Mouse (Mus musculus) forebrain, postnatal 0 days (tissue): ENCODE results near the gene Dync1i2. TPM values are rescaled to one million over a fixed set of nuclear protein-coding genes. Genes with fewer than 3 reads are reported as not detected.

Experiments
- ATAC-seq: fragments of 200-750 bp; cut with Nextera tagmentation; 2 replicates; pipeline ENCODE4 v1.8.0; 2017; ENCODE audit warnings: mild to moderate bottlenecking, moderate library complexity
- DNase-seq: peaks from one replicate; pipeline ENCODE4 v3.0.0-alpha.2; 2015
- H3K27ac ChIP-seq: fragments of 300-500 bp; sonication (generic); 2 replicates; pipeline ENCODE4 v1.5.1; 2014; ENCODE audit warnings: low read depth, mild to moderate bottlenecking, antibody characterized with exemption, low read length, moderate library complexity, mixed read lengths
- H3K27me3 ChIP-seq: fragments of 300-500 bp; sonication (generic); 2 replicates; pipeline ENCODE4 v1.6.1; 2014; ENCODE audit warnings: mild to moderate bottlenecking, low read length, mixed read lengths; ENCODE audit not compliant: insufficient read depth
- H3K36me3 ChIP-seq: fragments of 300-500 bp; sonication (generic); 2 replicates; pipeline ENCODE4 v1.6.1; 2014; ENCODE audit warnings: mild to moderate bottlenecking, moderate library complexity; ENCODE audit not compliant: insufficient read depth
- H3K4me1 ChIP-seq: fragments of 300-500 bp; sonication (generic); 2 replicates; pipeline ENCODE4 v1.6.1; 2014; ENCODE audit warnings: antibody characterized with exemption; ENCODE audit not compliant: insufficient read depth
- H3K4me2 ChIP-seq: fragments of 300-500 bp; sonication (generic); 2 replicates; pipeline ENCODE4 v1.6.1; 2014; ENCODE audit warnings: low read depth, mild to moderate bottlenecking, moderate library complexity
- H3K4me3 ChIP-seq: fragments of 300-500 bp; sonication (generic); 2 replicates; pipeline ENCODE4 v1.5.1; 2014; ENCODE audit warnings: low read depth, low read length, mixed read lengths
- H3K9ac ChIP-seq: fragments of 300-500 bp; sonication (generic); 2 replicates; pipeline ENCODE4 v1.6.1; 2014; ENCODE audit warnings: mild to moderate bottlenecking
- H3K9me3 ChIP-seq: fragments of 300-500 bp; sonication (generic); 2 replicates; pipeline ENCODE4 v1.6.1; 2016; ENCODE audit warnings: low read length
- CTCF ChIP-seq: sonication (generic); IDR thresholded peaks from 2 replicates; pipeline ENCODE4 v1.5.1; 2016; ENCODE audit warnings: antibody characterized with exemption, control low read depth, low read depth
- WGBS: fragments of 180-500 bp; shearing (Covaris S2); extraction: QIAGEN DNeasy Blood & Tissue Kit; methylation state at CpG from one replicate; pipeline ENCODE4 v1.1.7; 2014; 5-methylcytosine and 5-hydroxymethylcytosine counted together
- polyA plus RNA-seq: library from polyadenylated mRNA; unstranded; fragments of >200 nt; fragmentation: Nextera tagmentation; extraction: Ambion mirVana; gene quantifications from 2 replicates; pipeline ENCODE4 v1.2.1, GENCODE M21; 2015
- total RNA-seq: library from RNA; depleted of rRNA; stranded (reverse); fragments of >200 nt; gene quantifications from 2 replicates; pipeline ENCODE4 v1.2.3, GENCODE M21; 2014

Dync1i2 gene
- total and polyA plus RNA-seq, 2 experiments from 2014 or later, result 197 to 241 TPM

DNA sequence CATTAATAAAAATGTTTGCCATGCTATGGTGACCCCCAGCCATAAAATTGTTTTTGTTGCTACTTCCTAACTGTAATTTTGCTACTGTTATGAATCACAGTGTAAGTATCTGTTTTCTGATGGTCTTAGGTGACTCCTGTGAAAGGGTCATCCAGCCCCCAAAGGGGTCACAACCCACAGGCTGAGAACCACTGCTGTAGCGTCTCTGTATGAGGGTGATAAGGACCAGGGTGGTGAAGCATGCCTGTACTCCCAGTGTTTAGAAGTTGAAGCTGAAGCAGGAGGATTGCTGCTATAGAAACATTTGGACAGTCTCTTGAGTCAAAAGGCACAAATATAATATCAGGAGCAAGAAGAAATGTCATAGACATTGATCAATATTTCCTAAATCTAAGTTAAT is 57.8 kb downstream of the Dync1i2 start:
- DNase-seq, result no peak
- 82% methylated on average over 1 of the region's 1 CpGs for WGBS
- H3K9ac ChIP-seq, result no peak overlapping the region
- H3K36me3 ChIP-seq, result peaks cover 17% of the 10 kb centered on the region
- H3K4me3 ChIP-seq, result no peak overlapping the region
- no peaks in the 10 kb centered on the region for H3K9me3 ChIP-seq
- no peaks in the 10 kb centered on the region for H3K27me3 ChIP-seq
- no peak overlapping the region for H3K27ac ChIP-seq
- no peak overlapping the region for H3K4me2 ChIP-seq
- ATAC-seq, result no peak
- no peak for TF ChIP-seq CTCF
- H3K4me1 ChIP-seq, result no peaks in the 10 kb centered on the region

DNA sequence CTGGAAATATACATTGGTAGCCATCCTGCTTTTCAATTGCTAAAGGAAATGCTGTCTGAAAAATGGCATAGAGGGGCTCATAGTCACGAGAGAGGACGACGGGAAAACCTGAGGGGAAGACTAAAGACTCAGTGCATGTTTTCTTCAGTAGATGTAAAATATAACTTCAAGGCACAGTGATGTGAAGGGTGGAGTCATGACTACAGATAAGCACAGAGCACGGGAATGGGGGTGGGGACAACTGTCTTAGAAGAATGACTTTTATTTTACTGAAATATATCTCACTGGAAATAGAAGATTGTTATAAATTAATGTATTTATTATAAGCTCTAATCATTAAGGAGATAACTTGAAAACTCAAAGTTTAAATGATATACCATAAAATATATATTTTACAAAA is 58.6 kb downstream of the Dync1i2 start:
- no peak overlapping the region for H3K4me3 ChIP-seq
- TF ChIP-seq CTCF, result no peak
- H3K9ac ChIP-seq, result no peak overlapping the region
- H3K4me2 ChIP-seq, result no peak overlapping the region
- DNase-seq (no peak), ATAC-seq (no peak)
- WGBS, result 81% methylated on average over 4 of the region's 4 CpGs
- peaks cover 20% of the 10 kb centered on the region for H3K36me3 ChIP-seq
- no peak overlapping the region for H3K27ac ChIP-seq
- no peaks in the 10 kb centered on the region for H3K27me3 ChIP-seq
- H3K9me3 ChIP-seq, result no peaks in the 10 kb centered on the region
- no peaks in the 10 kb centered on the region for H3K4me1 ChIP-seq

DNA sequence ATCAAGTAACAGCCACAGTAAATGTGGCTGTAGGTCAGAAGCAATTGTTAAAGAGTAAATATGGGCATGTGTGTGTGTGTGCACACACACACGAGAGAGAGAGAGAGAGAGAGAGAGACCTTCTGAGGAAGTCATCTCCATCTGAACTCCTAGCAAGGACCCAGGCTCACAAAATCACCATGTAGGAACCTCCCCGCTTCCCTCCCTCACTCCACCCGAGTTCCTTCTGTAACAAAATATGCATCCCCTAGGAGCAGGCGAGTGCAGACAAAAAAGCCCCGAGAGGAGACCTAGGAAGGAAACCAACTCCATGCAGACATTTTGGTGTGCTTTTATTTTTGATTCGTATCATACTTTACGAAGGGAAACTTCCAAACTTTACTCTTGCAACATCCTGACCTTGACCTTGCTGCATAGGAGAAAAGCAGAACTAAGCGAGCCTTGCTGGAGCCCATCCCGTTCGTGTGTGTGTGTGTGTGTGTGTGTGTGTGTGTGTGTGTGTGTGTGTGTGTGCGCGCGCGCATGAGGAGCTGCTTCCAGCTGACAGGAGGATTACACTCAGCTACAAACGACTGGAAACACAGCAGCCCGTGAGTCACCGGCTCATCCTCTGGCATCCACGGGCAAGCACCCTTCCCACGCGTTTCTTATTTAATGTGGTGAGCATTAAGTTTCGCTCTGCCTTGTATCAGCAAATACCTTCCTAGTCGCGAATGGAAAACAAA is 62.6 kb downstream of the Dync1i2 start:
- no peak for TF ChIP-seq CTCF
- Histone ChIP-seq H3K4me1 (no peaks in the 10 kb centered on the region), H3K36me3 (peaks cover 31% of the 10 kb centered on the region), H3K9ac (no peak overlapping the region), H3K27ac (no peak overlapping the region), H3K4me3 (no peak overlapping the region), H3K4me2 (no peak overlapping the region), H3K9me3 (no peaks in the 10 kb centered on the region), H3K27me3 (no peaks in the 10 kb centered on the region)
- DNase-seq, result no peak
- ATAC-seq, result no peak
- 73% methylated on average over 23 of the region's 23 CpGs for WGBS

DNA sequence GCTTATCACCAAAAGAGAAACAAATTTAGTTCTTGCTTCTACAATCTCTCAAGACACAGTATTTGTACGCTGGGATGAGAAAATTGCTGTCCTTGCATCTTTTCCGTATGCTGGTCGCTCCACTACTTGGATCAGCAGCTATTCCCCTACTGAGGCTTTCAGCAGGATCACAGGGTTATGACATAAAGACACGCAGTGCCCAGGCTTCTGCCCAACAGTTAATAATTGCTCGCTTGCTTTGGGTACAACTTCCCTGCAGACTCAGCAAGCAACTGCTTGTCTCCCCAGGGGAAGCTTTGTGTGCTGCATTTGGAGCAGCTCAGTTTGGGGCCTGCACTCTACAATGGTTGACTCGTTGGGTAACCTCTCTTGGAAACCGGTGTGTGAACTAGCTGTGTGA is 64.2 kb downstream of the Dync1i2 start:
- Histone ChIP-seq H3K27me3 (no peaks in the 10 kb centered on the region), H3K36me3 (peaks cover 31% of the 10 kb centered on the region), H3K9me3 (no peaks in the 10 kb centered on the region), H3K27ac (no peak overlapping the region), H3K4me2 (no peak overlapping the region), H3K9ac (no peak overlapping the region), H3K4me1 (no peaks in the 10 kb centered on the region), H3K4me3 (no peak overlapping the region)
- WGBS, result 76% methylated on average over 7 of the region's 7 CpGs
- no peak for DNase-seq
- no peak for ATAC-seq
- TF ChIP-seq CTCF, result no peak

DNA sequence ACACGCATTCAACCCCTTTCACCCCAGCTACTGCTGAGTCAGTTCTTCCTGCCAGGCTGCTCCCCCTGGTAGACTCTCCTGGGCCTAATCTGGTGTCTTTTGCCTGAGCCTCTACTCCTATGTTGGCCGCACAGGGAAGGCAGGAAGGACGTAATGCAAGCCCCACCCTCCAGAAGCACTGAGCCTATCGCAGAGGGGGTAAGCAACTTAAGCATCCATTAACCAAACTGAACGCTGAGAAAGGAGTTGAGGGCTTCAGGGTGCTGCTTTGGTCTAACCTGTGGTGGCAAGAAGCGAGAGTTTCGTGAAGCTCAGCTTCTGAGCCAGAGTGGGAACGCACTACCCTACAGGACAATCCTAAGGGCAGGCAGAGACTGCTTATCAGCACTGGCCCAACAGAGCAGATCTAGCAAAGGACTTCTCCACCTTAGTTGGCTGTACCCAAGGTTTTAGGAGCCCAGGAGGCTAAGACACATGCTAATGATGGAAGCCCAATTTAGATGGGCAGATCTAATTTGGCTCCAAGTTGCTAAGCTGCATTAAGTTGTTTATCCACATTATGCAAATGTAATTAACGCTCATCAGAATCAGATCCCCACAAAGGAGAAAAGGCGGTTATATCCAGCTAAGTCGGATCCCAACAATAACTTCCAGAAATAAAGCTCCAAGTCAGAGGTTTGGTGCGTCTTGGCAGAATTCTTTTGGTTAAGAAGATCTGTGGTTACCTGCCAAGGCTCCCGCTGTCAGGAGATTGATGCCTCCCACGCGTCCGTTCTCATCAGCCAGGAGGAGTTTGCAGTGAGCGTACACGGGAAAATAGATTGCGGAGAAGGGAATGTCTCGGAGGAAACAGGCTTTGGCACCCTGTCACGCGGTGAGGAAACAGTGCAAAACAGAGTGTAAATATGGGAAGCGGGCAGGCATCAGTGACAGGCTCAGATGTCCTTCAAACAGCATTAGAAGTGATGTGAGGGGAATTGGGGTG is 67.6 kb downstream of the Dync1i2 start:
- H3K4me3 ChIP-seq, result no peak overlapping the region
- H3K9ac ChIP-seq, result no peak overlapping the region
- no peaks in the 10 kb centered on the region for H3K9me3 ChIP-seq
- TF ChIP-seq CTCF, result no peak
- no peak overlapping the region for H3K27ac ChIP-seq
- no peaks in the 10 kb centered on the region for H3K27me3 ChIP-seq
- H3K4me1 ChIP-seq, result no peaks in the 10 kb centered on the region
- WGBS, result 44% methylated on average over 23 of the region's 23 CpGs
- DNase-seq (peak; percentile 47), ATAC-seq (peak; percentile 55)
- no peak overlapping the region for H3K4me2 ChIP-seq
- H3K36me3 ChIP-seq, result peaks cover 45% of the 10 kb centered on the region

DNA sequence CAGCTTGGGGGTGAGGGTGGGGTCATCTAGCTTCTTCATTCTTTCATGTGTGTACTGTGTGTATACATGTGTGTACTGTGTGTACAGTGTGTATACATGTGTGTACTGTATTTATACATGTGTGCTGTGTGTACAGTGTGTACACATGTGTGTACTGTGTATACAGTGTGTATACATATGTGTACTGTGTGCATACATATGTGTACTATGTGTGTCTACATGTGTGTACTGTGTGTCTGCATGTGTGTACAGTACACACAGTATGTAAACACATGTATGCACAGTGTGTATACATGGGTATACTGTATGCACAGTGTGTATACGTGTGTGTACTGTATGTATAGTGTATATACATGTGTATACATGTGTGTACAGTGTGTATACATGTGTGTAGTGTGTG is 70.5 kb downstream of the Dync1i2 start:
- no peaks in the 10 kb centered on the region for H3K27me3 ChIP-seq
- no peaks in the 10 kb centered on the region for H3K9me3 ChIP-seq
- H3K9ac ChIP-seq, result no peak overlapping the region
- no peak overlapping the region for H3K27ac ChIP-seq
- 87% methylated on average over 1 of the region's 1 CpGs for WGBS
- no peak overlapping the region for H3K4me2 ChIP-seq
- 0 out of 2 replicates have a peak, but pooled peaks have one; percentile 14 for ATAC-seq
- DNase-seq, result no peak
- H3K4me3 ChIP-seq, result no peak overlapping the region
- H3K36me3 ChIP-seq, result peaks cover 21% of the 10 kb centered on the region
- no peak for TF ChIP-seq CTCF
- H3K4me1 ChIP-seq, result no peaks in the 10 kb centered on the region
